Mouse (Mus musculus): ENCODE data around the gene Ncaph2. TPM values are rescaled to one million over a fixed set of nuclear protein-coding genes. Genes with fewer than 3 reads are reported as not detected.

The Ncaph2 gene
- polyA plus RNA-seq, 1 experiment from 2014 or later: 132 TPM

GRCm38 (mm10) chr15:89353837-89354236 lies 1.7 kb upstream of the Ncaph2 start:
- 96% methylated on average over 16 of the region's 16 CpGs for WGBS
- ATAC-seq (no peak), DNase-seq (ENCODE audit: low spot score) (no peak)
- Histone ChIP-seq H3K4me2 (ENCODE audit: low read length) (no peak overlapping the region), H3K27ac (ENCODE audit: low read depth, low read length) (no peak overlapping the region), H3K9me3 (replicated peaks; ENCODE audit: control insufficient read depth, low read length) (no peaks in the 10 kb centered on the region), H3K4me1 (ENCODE audit: control insufficient read depth, insufficient read depth, low read length) (peaks cover 14% of the 10 kb centered on the region), H3K36me3 (ENCODE audit: control insufficient read depth, insufficient read depth, low read length) (peaks cover 49% of the 10 kb centered on the region), H3K9ac (ENCODE audit: low read length) (no peak overlapping the region; the same call in 1 of the 2 replicates), H3K4me3 (ENCODE audit: low read depth, low read length) (no peak overlapping the region), H3K27me3 (replicated peaks; ENCODE audit: control insufficient read depth, insufficient read depth, low read length) (no peaks in the 10 kb centered on the region)

- Histone ChIP-seq H3K9ac (ENCODE audit: low read length) (peak overlapping the region; percentile 83), H3K27ac (ENCODE audit: low read depth, low read length) (no peak overlapping the region), H3K9me3 (replicated peaks; ENCODE audit: control insufficient read depth, low read length) (no peaks in the 10 kb centered on the region), H3K27me3 (replicated peaks; ENCODE audit: control insufficient read depth, insufficient read depth, low read length) (no peaks in the 10 kb centered on the region), H3K4me2 (ENCODE audit: low read length) (peak overlapping the region; percentile 73), H3K4me1 (ENCODE audit: control insufficient read depth, insufficient read depth, low read length) (peaks cover 14% of the 10 kb centered on the region), H3K36me3 (ENCODE audit: control insufficient read depth, insufficient read depth, low read length) (peaks cover 48% of the 10 kb centered on the region), H3K4me3 (ENCODE audit: low read depth, low read length) (peak overlapping the region; percentile 83)
- WGBS: 80% methylated on average over 7 of the region's 7 CpGs
- DNase-seq (ENCODE audit: low spot score): no peak
- ATAC-seq: no peak
These were observed 1.1 kb upstream of the Ncaph2 start for GRCm38 (mm10) chr15:89354455-89354854.

- Histone ChIP-seq H3K27me3 (replicated peaks; ENCODE audit: control insufficient read depth, insufficient read depth, low read length) (no peaks in the 10 kb centered on the region), H3K9me3 (replicated peaks; ENCODE audit: control insufficient read depth, low read length) (no peaks in the 10 kb centered on the region), H3K36me3 (ENCODE audit: control insufficient read depth, insufficient read depth, low read length) (peaks cover 41% of the 10 kb centered on the region), H3K4me2 (ENCODE audit: low read length) (peak overlapping the region; percentile 78), H3K27ac (ENCODE audit: low read depth, low read length) (peak overlapping the region; percentile 46), H3K4me3 (ENCODE audit: low read depth, low read length) (peak overlapping the region; percentile 83), H3K4me1 (ENCODE audit: control insufficient read depth, insufficient read depth, low read length) (peaks cover 14% of the 10 kb centered on the region), H3K9ac (ENCODE audit: low read length) (peak overlapping the region; percentile 83)
- WGBS: 0% methylated on average over 15 of the region's 15 CpGs
- DNase-seq (ENCODE audit: low spot score) (peak; percentile 93), ATAC-seq (peak; percentile 60)
These were observed 853 bp downstream of the Ncaph2 start for GRCm38 (mm10) chr15:89356372-89356771.

GRCm38 (mm10) chr15:89358784-89359183 lies 3.3 kb downstream of the Ncaph2 start:
- Histone ChIP-seq H3K27me3 (replicated peaks; ENCODE audit: control insufficient read depth, insufficient read depth, low read length) (no peaks in the 10 kb centered on the region), H3K4me3 (ENCODE audit: low read depth, low read length) (no peak overlapping the region), H3K4me2 (ENCODE audit: low read length) (no peak overlapping the region), H3K36me3 (ENCODE audit: control insufficient read depth, insufficient read depth, low read length) (peaks cover 41% of the 10 kb centered on the region), H3K9me3 (replicated peaks; ENCODE audit: control insufficient read depth, low read length) (no peaks in the 10 kb centered on the region), H3K4me1 (ENCODE audit: control insufficient read depth, insufficient read depth, low read length) (peaks cover 14% of the 10 kb centered on the region), H3K9ac (ENCODE audit: low read length) (no peak overlapping the region), H3K27ac (ENCODE audit: low read depth, low read length) (no peak overlapping the region)
- ATAC-seq: no peak
- DNase-seq (ENCODE audit: low spot score): no peak
- 88% methylated on average over 3 of the region's 3 CpGs for WGBS

GRCm38 (mm10) chr15:89363051-89363450 lies 7.5 kb downstream of the Ncaph2 start:
- H3K27ac ChIP-seq (ENCODE audit: low read depth, low read length): no peak overlapping the region
- H3K4me1 ChIP-seq (ENCODE audit: control insufficient read depth, insufficient read depth, low read length): no peaks in the 10 kb centered on the region
- ATAC-seq: no peak
- DNase-seq (ENCODE audit: low spot score): no peak
- H3K27me3 ChIP-seq (replicated peaks; ENCODE audit: control insufficient read depth, insufficient read depth, low read length): no peaks in the 10 kb centered on the region
- H3K4me3 ChIP-seq (ENCODE audit: low read depth, low read length): no peak overlapping the region
- peaks cover 81% of the 10 kb centered on the region for H3K36me3 ChIP-seq (ENCODE audit: control insufficient read depth, insufficient read depth, low read length)
- H3K4me2 ChIP-seq (ENCODE audit: low read length): no peak overlapping the region
- no peak overlapping the region for H3K9ac ChIP-seq (ENCODE audit: low read length)
- H3K9me3 ChIP-seq (replicated peaks; ENCODE audit: control insufficient read depth, low read length): no peaks in the 10 kb centered on the region
- WGBS: 92% methylated on average over 7 of the region's 7 CpGs

GRCm38 (mm10) chr15:89365141-89365551 lies 9.6 kb downstream of the Ncaph2 start:
- Histone ChIP-seq H3K4me2 (ENCODE audit: low read length) (no peak overlapping the region), H3K4me3 (ENCODE audit: low read depth, low read length) (no peak overlapping the region), H3K36me3 (ENCODE audit: control insufficient read depth, insufficient read depth, low read length) (peaks cover 99% of the 10 kb centered on the region), H3K4me1 (ENCODE audit: control insufficient read depth, insufficient read depth, low read length) (no peaks in the 10 kb centered on the region), H3K27me3 (replicated peaks; ENCODE audit: control insufficient read depth, insufficient read depth, low read length) (no peaks in the 10 kb centered on the region), H3K9me3 (replicated peaks; ENCODE audit: control insufficient read depth, low read length) (no peaks in the 10 kb centered on the region), H3K27ac (ENCODE audit: low read depth, low read length) (no peak overlapping the region), H3K9ac (ENCODE audit: low read length) (no peak overlapping the region)
- DNase-seq (ENCODE audit: low spot score) (no peak), ATAC-seq (no peak)
- WGBS: 89% methylated on average over 4 of the region's 4 CpGs

GRCm38 (mm10) chr15:89372068-89372467 lies 16.5 kb downstream of the Ncaph2 start:
- no peak overlapping the region for H3K4me3 ChIP-seq (ENCODE audit: low read depth, low read length)
- H3K9me3 ChIP-seq (replicated peaks; ENCODE audit: control insufficient read depth, low read length): no peaks in the 10 kb centered on the region
- no peak overlapping the region for H3K4me2 ChIP-seq (ENCODE audit: low read length)
- peaks cover 11% of the 10 kb centered on the region for H3K27me3 ChIP-seq (replicated peaks; ENCODE audit: control insufficient read depth, insufficient read depth, low read length)
- H3K27ac ChIP-seq (ENCODE audit: low read depth, low read length): no peak overlapping the region
- no peak for ATAC-seq
- no peak overlapping the region for H3K9ac ChIP-seq (ENCODE audit: low read length)
- DNase-seq (ENCODE audit: low spot score): no peak
- H3K4me1 ChIP-seq (ENCODE audit: control insufficient read depth, insufficient read depth, low read length): peaks cover 2% of the 10 kb centered on the region; the same call in 1 of the 2 replicates
- H3K36me3 ChIP-seq (ENCODE audit: control insufficient read depth, insufficient read depth, low read length): peaks cover 59% of the 10 kb centered on the region
- 85% methylated on average over 13 of the region's 13 CpGs for WGBS

- 89% methylated on average over 7 of the region's 7 CpGs for WGBS
- Histone ChIP-seq H3K9me3 (replicated peaks; ENCODE audit: control insufficient read depth, low read length) (no peaks in the 10 kb centered on the region), H3K36me3 (ENCODE audit: control insufficient read depth, insufficient read depth, low read length) (peaks cover 54% of the 10 kb centered on the region), H3K4me3 (ENCODE audit: low read depth, low read length) (peak overlapping the region; percentile 71), H3K27me3 (replicated peaks; ENCODE audit: control insufficient read depth, insufficient read depth, low read length) (peaks cover 15% of the 10 kb centered on the region), H3K27ac (ENCODE audit: low read depth, low read length) (no peak overlapping the region), H3K4me1 (ENCODE audit: control insufficient read depth, insufficient read depth, low read length) (peaks cover 2% of the 10 kb centered on the region; the same call in 1 of the 2 replicates), H3K9ac (ENCODE audit: low read length) (0 out of 2 replicates have a peak overlapping the region, but pooled peaks have one; percentile 84), H3K4me2 (ENCODE audit: low read length) (peak overlapping the region; percentile 87)
- ATAC-seq (no peak), DNase-seq (ENCODE audit: low spot score) (no peak)
These were observed 17.0 kb downstream of the Ncaph2 start for GRCm38 (mm10) chr15:89372536-89372935.

- Histone ChIP-seq H3K27ac (ENCODE audit: low read depth, low read length) (peak overlapping the region; percentile 93), H3K9me3 (replicated peaks; ENCODE audit: control insufficient read depth, low read length) (no peaks in the 10 kb centered on the region), H3K4me3 (ENCODE audit: low read depth, low read length) (peak overlapping the region; percentile 71), H3K4me1 (ENCODE audit: control insufficient read depth, insufficient read depth, low read length) (peaks cover 2% of the 10 kb centered on the region; the same call in 1 of the 2 replicates), H3K4me2 (ENCODE audit: low read length) (peak overlapping the region; percentile 87), H3K9ac (ENCODE audit: low read length) (peak overlapping the region; percentile 84), H3K36me3 (ENCODE audit: control insufficient read depth, insufficient read depth, low read length) (peaks cover 48% of the 10 kb centered on the region), H3K27me3 (replicated peaks; ENCODE audit: control insufficient read depth, insufficient read depth, low read length) (peaks cover 22% of the 10 kb centered on the region)
- DNase-seq (ENCODE audit: low spot score) (peak; percentile 81), ATAC-seq (peak; percentile 84)
- WGBS: 3% methylated on average over 35 of the region's 35 CpGs
These were observed 17.7 kb downstream of the Ncaph2 start for GRCm38 (mm10) chr15:89373027-89373761.
